Mouse (Mus musculus): ENCODE results near the gene F5.

The F5 gene

DNA sequence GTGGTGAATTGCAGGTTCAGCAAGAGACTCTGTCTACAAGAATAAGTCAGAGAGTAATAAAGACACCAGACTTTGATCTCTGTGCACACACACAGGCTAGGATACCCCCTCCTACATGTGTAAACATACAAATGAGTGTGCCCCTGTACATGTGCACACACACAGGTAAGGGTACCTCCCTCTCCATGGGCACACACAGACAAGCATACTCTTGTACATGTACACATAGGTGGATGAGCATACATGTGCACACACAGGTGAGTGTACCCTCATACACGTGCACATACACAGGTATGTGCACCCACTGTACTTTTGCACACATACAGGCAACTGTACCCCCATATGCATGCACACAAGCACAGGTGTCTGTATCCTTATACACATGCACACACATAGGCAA lies 81.8 kb downstream of the F5 start:
- no peak for DNase-seq (ENCODE audit: low spot score in 2 of 2)

DNA sequence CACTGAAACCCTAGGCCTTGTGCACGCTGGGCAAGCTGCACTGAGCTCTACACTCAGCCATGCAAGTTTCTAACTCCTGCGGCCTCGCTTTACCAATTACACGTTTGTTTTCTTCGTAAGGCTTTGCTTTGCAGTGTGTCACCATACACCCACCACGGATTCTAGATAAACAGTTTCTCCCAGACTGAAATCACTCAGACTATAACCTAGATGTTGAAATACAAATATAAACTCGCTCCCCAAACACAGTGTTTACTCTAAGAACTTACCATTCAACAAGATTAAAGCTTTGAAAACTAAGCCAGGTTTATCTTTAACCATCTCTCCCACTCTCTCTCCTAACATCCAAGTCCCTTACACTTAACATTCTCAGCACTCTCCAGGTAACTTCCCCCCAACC lies 83.4 kb downstream of the F5 start:
- no peak for DNase-seq (ENCODE audit: low spot score in 2 of 2)

DNA sequence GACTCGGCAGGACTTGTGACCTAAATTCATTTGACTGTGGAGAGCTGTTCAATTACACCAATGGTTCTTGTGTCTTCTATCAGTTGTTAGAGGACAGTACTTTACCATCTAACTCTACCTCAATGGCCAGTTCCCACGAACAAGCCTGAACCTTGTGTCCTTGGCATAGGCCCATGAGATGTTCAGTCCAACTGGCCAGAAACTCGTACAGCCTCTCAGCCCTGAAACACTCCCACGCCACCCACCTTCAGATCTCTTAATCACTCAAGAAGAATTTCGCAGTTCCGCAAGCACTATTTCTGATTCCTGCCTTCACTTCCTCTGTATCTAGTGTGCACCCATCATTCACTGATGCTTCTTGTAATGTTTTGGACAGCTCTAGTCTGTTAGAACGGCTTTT lies 84.4 kb downstream of the F5 start:
- DNase-seq (ENCODE audit: low spot score in 2 of 2): no peak

DNA sequence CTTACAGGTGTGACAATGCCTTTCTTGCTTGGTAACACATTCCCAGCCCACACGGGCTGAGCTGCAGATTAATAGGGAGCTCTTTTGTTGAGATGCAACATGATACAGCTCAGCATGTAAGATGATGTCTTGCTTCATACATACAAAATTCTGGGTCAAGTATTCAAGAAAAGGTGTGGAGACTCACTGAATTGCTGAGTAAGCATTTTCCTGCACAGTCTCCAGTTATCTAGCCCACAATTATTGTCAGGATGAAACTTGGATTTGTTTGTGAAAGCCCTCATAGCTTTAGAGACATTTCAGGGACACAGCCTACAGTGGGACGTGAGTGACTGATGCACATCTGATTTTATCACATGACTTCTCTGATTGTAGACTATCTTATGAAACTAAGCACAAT lies 89.9 kb downstream of the F5 start:
- DNase-seq (ENCODE audit: low spot score in 2 of 2): no peak

DNA sequence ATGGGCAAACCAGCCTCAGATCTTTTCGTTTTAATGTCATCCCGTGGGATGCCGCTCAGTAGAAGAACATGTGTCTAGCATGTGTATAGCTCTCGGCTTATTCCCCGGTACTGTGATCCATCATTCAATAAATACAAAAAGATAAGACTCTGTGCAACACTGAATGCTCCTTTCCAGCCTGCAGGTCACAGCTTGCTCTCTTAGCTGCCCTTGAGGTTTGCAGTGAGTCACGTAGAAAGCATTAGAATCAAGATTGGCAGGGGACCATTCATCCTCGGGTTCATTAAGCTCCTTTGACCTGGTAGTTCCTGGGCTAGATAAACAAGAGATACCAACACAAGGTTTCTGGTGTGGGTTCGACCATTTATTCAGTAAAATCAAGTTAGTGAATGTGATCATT lies 91.2 kb downstream of the F5 start:
- no peak for DNase-seq (ENCODE audit: low spot score in 2 of 2)

DNA sequence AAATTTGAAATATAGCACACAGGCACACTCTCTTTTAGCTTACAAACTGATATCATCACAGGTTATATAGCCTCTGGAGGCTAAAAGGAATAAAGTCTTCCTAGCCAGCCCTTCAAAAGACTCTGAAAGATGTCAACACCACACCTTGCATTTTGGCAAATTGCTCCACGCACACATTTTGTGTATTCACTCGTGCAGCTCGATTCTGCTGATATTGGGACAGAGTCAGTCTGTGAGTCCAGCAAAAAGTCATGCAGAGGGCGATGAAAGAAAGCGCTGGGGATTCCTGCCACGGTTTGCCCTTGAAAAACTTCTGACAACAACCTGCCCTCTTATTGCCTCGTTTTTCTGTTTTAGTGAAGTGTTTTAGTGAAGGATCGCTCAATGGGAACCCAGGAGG lies 95.8 kb downstream of the F5 start:
- DNase-seq (ENCODE audit: low spot score in 2 of 2): no peak

DNA sequence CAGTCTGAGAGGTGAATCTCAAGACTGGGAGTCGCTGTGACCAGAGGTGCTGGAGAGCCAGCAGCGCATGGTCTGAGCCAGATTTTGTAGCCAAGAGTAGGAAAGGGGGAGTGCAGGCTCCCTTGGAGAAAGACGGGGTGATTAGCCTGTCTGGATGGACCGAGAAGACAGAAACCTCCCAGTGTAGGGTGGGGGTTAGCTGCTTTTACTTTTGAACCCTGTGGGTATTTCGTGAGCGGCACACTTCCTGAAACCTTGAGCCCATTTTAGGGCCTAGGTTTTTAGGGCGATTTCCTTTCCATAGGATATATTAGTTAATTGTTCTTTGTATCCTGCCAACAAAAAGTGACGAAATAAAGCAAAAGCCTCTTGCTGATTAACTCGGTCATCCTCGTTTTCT lies 96.3 kb downstream of the F5 start:
- DNase-seq (ENCODE audit: low spot score in 2 of 2): no peak

DNA sequence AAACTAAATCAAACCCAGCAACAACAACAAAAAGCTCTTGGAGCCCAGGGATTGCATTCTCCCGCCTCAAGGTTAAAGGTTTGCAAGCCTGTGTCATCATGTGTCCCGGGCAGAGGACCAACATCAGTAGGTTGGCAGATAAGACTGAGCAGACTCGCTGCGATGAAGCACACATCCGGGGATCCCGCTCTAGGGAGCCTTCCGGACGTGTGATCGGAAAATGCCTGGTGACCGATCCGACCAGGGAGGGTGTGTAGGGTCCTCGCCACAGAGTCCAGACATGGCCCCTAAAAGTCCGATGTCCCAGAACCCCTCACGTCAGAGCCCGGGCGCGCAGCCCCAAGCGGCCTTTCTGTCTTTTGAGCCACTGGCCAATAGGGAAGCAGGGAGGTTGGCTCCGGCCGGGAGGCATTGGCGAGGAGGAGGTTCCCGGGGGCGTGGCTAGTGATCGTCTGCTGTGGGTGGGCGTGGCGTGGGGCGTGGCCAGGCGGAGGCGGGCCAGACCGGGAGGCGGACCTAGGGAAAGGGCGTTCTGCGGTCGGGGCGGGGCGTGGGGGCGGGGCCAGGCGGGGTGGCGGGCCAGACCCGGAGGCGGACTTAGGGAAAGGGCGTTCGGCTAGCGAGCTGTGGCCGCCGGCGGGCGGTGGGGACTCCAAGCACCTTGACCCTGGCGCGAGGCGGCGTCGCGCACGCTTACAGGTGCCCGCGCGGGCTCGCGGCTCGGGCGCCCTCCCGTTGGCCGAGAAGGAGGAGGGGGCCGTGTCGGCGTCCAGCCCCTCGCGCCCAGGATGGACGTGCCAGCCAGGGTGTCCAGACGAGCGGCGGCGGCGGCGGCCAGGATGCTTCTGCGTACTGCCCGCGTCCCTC lies 97.1 kb downstream of the F5 start, which contains the start of gene Slc19a2:
TSS of gene Slc19a2 (plus strand) at position 582 of the 867 bp plus-strand sequence.
- peak; percentile 94 to 97 for DNase-seq (ENCODE audit: low spot score in 2 of 2)

DNA sequence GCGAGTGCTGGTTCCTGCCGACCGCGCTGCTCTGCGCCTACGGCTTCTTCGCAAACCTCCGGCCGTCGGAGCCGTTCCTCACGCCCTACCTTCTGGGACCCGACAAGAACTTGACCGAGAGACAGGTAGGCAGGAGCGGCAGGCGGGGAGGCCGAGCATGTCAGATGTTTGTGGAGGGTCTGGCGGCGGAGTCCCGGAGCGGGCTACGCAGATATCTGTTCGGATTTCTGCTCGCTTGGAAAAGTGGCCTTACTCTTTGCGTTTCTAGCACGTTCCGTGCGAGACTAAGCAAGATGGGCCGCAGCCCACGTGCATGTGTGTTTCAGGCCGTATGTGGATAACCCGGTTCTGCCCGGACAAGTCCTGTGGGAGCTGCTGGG lies 97.7 kb downstream of the F5 start:
- peak in 1 of 2 experiments; percentile 41 for DNase-seq (ENCODE audit: low spot score in 2 of 2)

DNA sequence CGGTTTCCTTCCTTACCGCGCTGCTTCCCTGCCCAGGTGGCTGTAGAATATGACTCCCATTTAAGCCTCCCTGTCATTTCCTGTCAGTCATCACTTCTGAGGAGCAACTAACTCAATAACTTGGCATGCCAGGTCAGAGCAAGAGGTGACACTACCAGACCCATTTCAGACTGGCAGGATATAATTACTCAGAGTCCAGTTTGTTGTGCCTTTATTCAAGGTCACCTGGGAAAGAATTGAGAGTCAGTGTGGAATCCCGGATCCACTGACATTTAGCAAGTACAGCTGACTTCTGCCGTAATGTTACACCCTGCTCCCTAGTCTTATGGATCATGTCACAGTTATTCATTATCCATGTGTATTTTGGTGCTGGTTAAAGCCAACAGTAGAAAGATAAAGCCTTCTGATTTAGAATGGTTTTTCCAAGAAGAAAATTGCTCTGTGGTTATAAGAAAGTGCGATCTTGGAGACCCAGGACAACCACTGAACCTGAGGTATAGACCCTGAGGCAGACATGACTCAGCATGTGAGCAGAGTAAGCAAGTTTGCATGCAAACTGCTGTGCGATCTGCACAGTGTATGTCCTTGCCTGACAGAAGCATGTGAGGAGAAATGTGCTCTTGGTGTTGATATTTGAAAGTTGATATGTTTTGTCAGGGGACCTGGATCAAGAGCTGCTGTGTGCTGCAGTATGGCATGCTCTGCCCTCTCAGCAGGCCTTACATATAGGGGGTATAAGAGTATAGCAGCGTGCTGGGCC lies 98.9 kb downstream of the F5 start:
- DNase-seq (ENCODE audit: low spot score in 2 of 2): no peak

DNA sequence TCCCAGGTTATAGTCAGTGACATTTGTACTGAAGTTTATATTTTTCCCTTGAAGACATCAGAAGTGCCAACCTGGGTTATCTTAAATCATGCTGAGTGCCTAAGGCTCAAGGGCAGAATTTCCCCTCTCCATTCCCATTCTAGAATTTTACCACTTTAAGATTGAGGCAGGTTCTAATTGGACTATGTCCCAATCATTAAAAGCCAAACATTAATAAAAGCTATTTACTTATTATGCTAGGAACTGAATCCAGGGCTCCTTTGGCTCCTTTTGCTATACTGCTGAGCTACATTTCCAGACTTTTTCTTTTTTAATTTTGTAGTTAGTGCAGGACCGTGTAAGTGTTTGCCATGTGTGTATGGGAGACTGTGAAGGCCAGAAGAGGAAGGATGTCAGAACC lies 99.8 kb downstream of the F5 start:
- DNase-seq (ENCODE audit: low spot score in 2 of 2): no peak

DNA sequence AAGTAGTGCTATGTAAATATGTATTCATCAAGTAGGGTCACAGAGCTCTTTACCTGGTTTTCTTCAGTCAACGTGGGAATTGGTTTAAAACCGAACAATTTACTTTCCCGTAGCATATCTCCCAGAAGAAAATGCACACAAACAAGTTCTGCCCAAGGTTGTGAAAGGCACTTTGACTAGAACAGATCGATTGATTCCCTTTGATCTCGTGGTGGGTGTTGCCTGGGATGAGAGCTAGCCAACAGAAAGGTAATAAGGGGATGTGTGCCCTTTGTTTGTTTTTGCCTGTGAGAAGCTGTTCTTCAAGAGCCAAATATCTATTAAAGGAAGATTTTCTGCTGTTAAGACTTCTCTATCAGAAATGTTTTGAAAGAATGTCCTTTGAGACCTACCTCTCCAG lies 100.9 kb downstream of the F5 start:
- no peak for DNase-seq (ENCODE audit: low spot score in 2 of 2)

DNA sequence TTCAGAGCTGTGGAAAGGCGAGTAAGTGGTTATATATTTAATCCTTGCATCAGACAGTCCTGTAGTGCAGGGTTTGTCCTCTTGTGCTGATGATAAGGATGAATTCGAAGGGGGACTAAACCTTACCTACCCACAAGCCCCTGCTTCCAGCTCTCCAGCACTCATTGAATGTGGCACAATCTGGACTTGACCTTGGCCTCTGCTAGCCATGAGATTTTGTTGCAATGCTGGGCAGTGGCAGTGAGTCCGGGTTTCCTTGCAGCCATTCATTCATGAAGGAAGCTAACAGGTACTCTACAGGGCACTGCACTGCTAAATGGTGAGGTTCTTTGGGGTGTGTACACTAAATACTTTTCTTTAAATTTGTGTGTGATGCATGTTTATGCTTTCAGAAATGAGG lies 103.2 kb downstream of the F5 start:
- no peak for DNase-seq (ENCODE audit: low spot score in 2 of 2)

DNA sequence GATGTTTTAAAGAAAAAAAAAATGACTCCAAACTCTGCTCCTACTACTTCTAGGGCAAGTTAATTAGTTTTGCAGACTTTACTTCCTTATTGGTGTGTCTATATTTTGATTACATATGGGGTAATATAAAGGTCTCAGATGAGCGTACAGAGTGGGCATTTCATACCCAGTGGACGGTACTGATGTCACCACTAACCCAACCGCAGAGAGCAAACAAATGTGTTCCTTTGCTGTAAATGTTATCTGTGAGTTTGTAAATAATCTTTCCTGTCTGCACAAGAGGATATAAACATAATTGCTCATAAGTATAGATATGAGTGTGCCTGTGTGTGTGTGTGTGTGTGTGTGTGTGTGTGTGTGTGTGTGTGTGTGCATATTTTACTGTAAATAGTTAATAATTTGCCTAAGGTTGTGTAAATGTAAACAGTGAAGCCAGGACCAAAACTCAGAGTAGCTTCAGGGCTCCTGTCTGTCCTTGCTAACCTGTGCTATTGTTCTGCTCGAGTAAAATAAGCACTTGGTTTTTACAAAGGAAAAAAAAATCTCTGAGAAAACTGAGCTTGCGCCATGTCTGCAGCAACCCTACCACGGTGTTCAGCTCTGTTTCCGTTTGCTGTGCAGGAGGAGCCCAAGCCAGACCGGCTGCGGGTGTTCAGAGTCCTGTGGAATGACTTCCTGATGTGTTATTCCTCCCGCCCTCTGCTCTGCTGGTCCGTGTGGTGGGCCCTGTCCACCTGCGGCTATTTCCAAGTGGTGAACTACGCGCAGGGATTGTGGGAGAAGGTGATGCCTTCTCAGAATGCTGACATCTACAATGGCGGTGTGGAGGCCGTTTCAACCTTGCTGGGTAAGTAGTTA lies 108.8 kb downstream of the F5 start:
- no peak for DNase-seq (ENCODE audit: low spot score in 2 of 2)

DNA sequence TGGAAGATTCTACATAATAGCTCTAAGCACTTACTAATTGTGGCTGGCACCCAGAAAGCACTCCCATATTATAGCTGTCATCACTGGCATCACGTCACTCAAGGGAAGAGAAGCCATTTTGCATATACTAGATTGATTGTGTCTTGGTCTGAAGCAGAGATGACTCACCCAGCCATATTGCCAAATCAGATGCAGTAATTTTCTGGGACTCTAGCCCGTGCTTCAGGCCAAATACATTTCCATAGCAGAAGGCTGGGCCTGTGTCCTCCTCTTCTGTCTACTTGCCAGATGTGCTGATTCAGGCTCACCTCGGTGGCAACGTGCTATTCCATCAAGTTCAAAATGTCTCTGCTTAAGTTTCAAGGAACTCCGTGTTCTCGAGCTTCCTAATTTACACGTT lies 109.9 kb downstream of the F5 start:
- no peak for DNase-seq (ENCODE audit: low spot score in 2 of 2)

Measured in frontal cortex, postnatal 14 days (tissue).